Mouse (Mus musculus) hindbrain, embryonic 12.5 days (tissue): ENCODE measurements at regions not wholly inside any gene's neighbourhood (a gene's known extent, or its start where the extent isn't known, plus 50 kb on each side); places are given as distances from the start of the nearest gene placed in this dataset.
A peak's percentile ranks its signal among the peaks of the same experiment; 100 is the strongest.

Experiments used
- ATAC-seq: fragments of 200-750 bp; cut with Nextera tagmentation; 2 replicates; pipeline ENCODE4 v1.8.0; 2017; ENCODE audit warnings: moderate TSS enrichment; ENCODE audit not compliant: low FRiP score
- H3K27ac ChIP-seq: fragments of 300-500 bp; sonication (generic); 2 replicates; pipeline ENCODE4 v1.5.1; 2016; ENCODE audit warnings: mild to moderate bottlenecking
- H3K27me3 ChIP-seq: fragments of 300-500 bp; sonication (generic); 2 replicates; pipeline ENCODE4 v1.6.1; 2016; ENCODE audit warnings: mild to moderate bottlenecking
- H3K36me3 ChIP-seq: fragments of 300-500 bp; sonication (generic); 2 replicates; pipeline ENCODE4 v1.6.1; 2016; ENCODE audit warnings: mild to moderate bottlenecking
- H3K4me1 ChIP-seq: fragments of 300-500 bp; sonication (generic); 2 replicates; pipeline ENCODE4 v1.6.1; 2016
- H3K4me2 ChIP-seq: fragments of 300-500 bp; sonication (generic); replicated peaks from 2 replicates; pipeline ENCODE4 v1.6.1; 2016; ENCODE audit warnings: mild to moderate bottlenecking
- H3K4me3 ChIP-seq: fragments of 300-500 bp; sonication (generic); 2 replicates; pipeline ENCODE4 v1.5.1; 2016; ENCODE audit warnings: mild to moderate bottlenecking
- H3K9ac ChIP-seq: fragments of 300-500 bp; sonication (generic); 2 replicates; pipeline ENCODE4 v1.6.1; 2016; ENCODE audit warnings: mild to moderate bottlenecking, moderate library complexity
- H3K9me3 ChIP-seq: fragments of 300-500 bp; sonication (generic); replicated peaks from 2 replicates; pipeline ENCODE4 v1.6.1; 2016; ENCODE audit warnings: mild to moderate bottlenecking
- WGBS: fragments of 180-500 bp; shearing (Covaris S2); methylation state at CpG from one replicate; pipeline ENCODE4 v1.1.7; 2016; 5-methylcytosine and 5-hydroxymethylcytosine counted together

DNA sequence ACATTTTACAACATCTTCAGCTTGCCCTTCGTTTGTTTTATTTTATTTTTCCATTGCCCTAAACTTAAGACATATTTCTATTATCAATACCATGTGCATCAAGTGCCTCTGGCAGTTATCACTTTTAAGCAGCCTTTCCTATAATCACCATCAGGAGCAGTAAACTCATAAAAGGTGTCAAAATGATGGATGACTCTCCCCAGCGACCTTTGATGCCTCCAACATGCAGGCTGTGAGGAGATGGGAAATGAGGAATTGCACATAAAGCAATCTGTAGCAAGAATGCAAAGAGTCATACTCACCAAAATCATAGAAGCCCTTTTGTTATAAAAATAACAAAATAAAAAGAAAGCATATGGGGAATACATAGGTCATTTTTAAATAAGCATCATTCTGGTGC, 468.5 kb upstream of the Car10 start:
- Histone ChIP-seq H3K4me1 (no peaks in the 10 kb centered on the region), H3K36me3 (no peaks in the 10 kb centered on the region), H3K27me3 (no peaks in the 10 kb centered on the region), H3K9ac (no peak overlapping the region), H3K4me2 (no peak overlapping the region), H3K27ac (peak overlapping the region; percentile 55), H3K9me3 (no peaks in the 10 kb centered on the region), H3K4me3 (no peak overlapping the region)
- no peak for ATAC-seq
- 51% methylated on average over 2 of the region's 2 CpGs for WGBS
